Mouse (Mus musculus): Measurements from ENCODE around the gene Arhgap28.

- TF ChIP-seq POLR2A (IDR thresholded peaks at IDR 0.05; ENCODE audit: borderline replicate concordance, insufficient read depth, low read length), result no peak
- no peak for TF ChIP-seq CTCF (IDR thresholded peaks at IDR 0.05; ENCODE audit: borderline replicate concordance, insufficient read depth, low read depth, low read length)
These were observed 58.5 kb downstream of the Arhgap28 start for GRCm38 (mm10) chr17:67945453-67945852.

Data from cerebellum, adult 2 months (tissue).